ENCODE assay signal across 8 mouse cellular contexts in genomic region chr1:168391617-168392499, GRCm38 (mm10). TPM values are rescaled to one million over a fixed set of nuclear protein-coding genes. Genes with fewer than 3 reads are reported as not detected.
A peak's percentile ranks its signal among the peaks of the same experiment; 100 is the strongest.
DNase-seq lines count a peak whose midpoint lies in the region; ATAC-seq lines count a peak whose summit lies in the region.

No protein-coding gene starts in this region.

- no peak overlapping the region for H3K4me3 ChIP-seq in neural tube, embryonic 14.5 days (ENCODE audit: low read depth, low read length)

- ATAC-seq in frontal cortex, adult (ENCODE audit: low TSS enrichment), result peak; percentile 79
- ATAC-seq in neural tube, embryonic 14.5 days (ENCODE audit: low read depth), result peak; percentile 46

- H3K27me3 ChIP-seq in neural tube, embryonic 14.5 days (ENCODE audit: control insufficient read depth, insufficient read depth, low read length), result no peaks in the 10 kb centered on the region

- H3K4me2 ChIP-seq in neural tube, embryonic 14.5 days (ENCODE audit: low read depth, low read length), result peak overlapping the region; percentile 8; the same call in 1 of the 2 replicates

- WGBS in neural tube, embryonic 14.5 days, result 18% methylated on average over 20 of the region's 20 CpGs

- H3K4me1 ChIP-seq in neural tube, embryonic 14.5 days (ENCODE audit: control insufficient read depth, insufficient read depth, low read length), result peaks cover 17% of the 10 kb centered on the region; the same call in 1 of the 2 replicates

- intact Hi-C loops in left cerebral cortex, postnatal 14 days (cut with DNase I), result no loop called here

- H3K36me3 ChIP-seq in neural tube, embryonic 14.5 days (ENCODE audit: control insufficient read depth, insufficient read depth, low read length), result no peaks in the 10 kb centered on the region

- H3K27ac ChIP-seq in neural tube, embryonic 14.5 days (ENCODE audit: low read depth, low read length), result no peak overlapping the region

- no peak overlapping the region for H3K9ac ChIP-seq in neural tube, embryonic 14.5 days (replicated peaks; ENCODE audit: low read depth, low read length)

- DNase-seq in frontal cortex, postnatal 25 days (ENCODE audit: low spot score in 2 of 2), result no peak
- DNase-seq in MN1 (ENCODE audit: low spot score), result peak; percentile 60
- DNase-seq in embryo, embryonic 9.5 days (ENCODE audit: extremely low spot score), result peak; percentile 68
- DNase-seq in heart, postnatal 4 days, result peak; percentile 78
- peak; percentile 35 to 51 for DNase-seq in left cerebral cortex, postnatal 14 days (ENCODE audit: low spot score in 2 of 2)
- DNase-seq in thymus, postnatal 14 days, result no peak

- H3K9me3 ChIP-seq in neural tube, embryonic 14.5 days (ENCODE audit: control insufficient read depth, low read length), result no peaks in the 10 kb centered on the region

RNA-seq across cellular contexts. Expression of gene Pbx1, which starts 40.2 kb away (rescaled TPM):
- 100 to 1,000 TPM in 1 of 2 experiments, 10 to 100 TPM in 1; 90.6 to 101 TPM for total RNA-seq in heart, postnatal 4 days (2021)
- total RNA-seq in left cerebral cortex, postnatal 14 days (2021), result 100 to 1,000 TPM; 130 to 145 TPM
- 41.2 and 47.8 TPM in 2 replicates for polyA plus RNA-seq in neural tube, embryonic 14.5 days (2014; fragmentation: Nextera tagmentation; extraction: Ambion mirVana)

Comparison
In these comparisons a context has a peak if more than half of its experiments do, and no peak if none do; other contexts are left out.
1. DNase-seq: peak in MN1 (single experiment), embryo, embryonic 9.5 days (single experiment), heart, postnatal 4 days (single experiment) and left cerebral cortex, postnatal 14 days (2 of 2); none in frontal cortex, postnatal 25 days (0 of 2) and thymus, postnatal 14 days (single experiment).